Mouse (Mus musculus): ENCODE results near the gene Ube2o. TPM values are rescaled to one million over a fixed set of nuclear protein-coding genes. Genes with fewer than 3 reads are reported as not detected.

Gene Ube2o
- polyA plus RNA-seq, 1 experiment from 2014 or later: 4.8 TPM

DNA sequence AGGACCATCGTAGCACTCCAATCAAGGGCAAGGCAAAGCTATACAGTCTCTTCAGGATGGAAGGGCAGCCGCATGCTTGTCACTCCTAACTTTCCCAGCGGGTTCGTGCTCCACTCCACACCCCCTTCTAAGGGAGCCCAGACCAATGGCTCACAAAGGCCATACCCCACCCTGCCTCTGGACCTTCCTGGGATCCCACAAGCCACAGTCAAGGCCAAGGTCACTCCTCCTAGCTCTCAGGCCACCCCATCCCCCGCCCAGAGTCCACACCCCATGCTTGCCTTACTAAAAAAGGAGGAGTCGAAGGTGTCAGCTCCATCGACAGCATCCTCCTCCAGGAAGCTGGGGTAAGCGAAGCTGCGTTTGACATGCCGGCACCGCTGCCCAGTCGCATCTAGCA, 22.9 kb upstream of the Ube2o start:
- no peak overlapping the region for H3K4me2 ChIP-seq (ENCODE audit: low read depth, low read length)
- no peak overlapping the region for H3K4me3 ChIP-seq (replicated peaks; ENCODE audit: low read length)
- H3K9me3 ChIP-seq (replicated peaks; ENCODE audit: control insufficient read depth, low read length): no peaks in the 10 kb centered on the region
- 89% methylated on average over 12 of the region's 12 CpGs for WGBS
- no peak overlapping the region for H3K27ac ChIP-seq (ENCODE audit: low read length)
- no peaks in the 10 kb centered on the region for H3K27me3 ChIP-seq (ENCODE audit: control insufficient read depth, insufficient read depth, low read length)
- no peak overlapping the region for H3K9ac ChIP-seq (ENCODE audit: low read length)
- peaks cover 3% of the 10 kb centered on the region; the same call in 1 of the 2 replicates for H3K36me3 ChIP-seq (ENCODE audit: control insufficient read depth, insufficient read depth, low read length)
- H3K4me1 ChIP-seq (ENCODE audit: control insufficient read depth, insufficient read depth, low read length): no peaks in the 10 kb centered on the region
- ATAC-seq (ENCODE audit: insufficient read depth, low FRiP score): no peak

- H3K36me3 ChIP-seq (ENCODE audit: control insufficient read depth, insufficient read depth, low read length): peaks cover 3% of the 10 kb centered on the region; the same call in 1 of the 2 replicates
- H3K4me1 ChIP-seq (ENCODE audit: control insufficient read depth, insufficient read depth, low read length): no peaks in the 10 kb centered on the region
- H3K27ac ChIP-seq (ENCODE audit: low read length): no peak overlapping the region
- no peak overlapping the region for H3K9ac ChIP-seq (ENCODE audit: low read length)
- no peak overlapping the region for H3K4me2 ChIP-seq (ENCODE audit: low read depth, low read length)
- no peaks in the 10 kb centered on the region for H3K9me3 ChIP-seq (replicated peaks; ENCODE audit: control insufficient read depth, low read length)
- H3K27me3 ChIP-seq (ENCODE audit: control insufficient read depth, insufficient read depth, low read length): no peaks in the 10 kb centered on the region
- ATAC-seq (ENCODE audit: insufficient read depth, low FRiP score): no peak
- 90% methylated on average over 10 of the region's 10 CpGs for WGBS
- no peak overlapping the region for H3K4me3 ChIP-seq (replicated peaks; ENCODE audit: low read length)
These were observed 22.1 kb upstream of the Ube2o start for GRCm38 (mm10) chr11:116603339-116603738.

DNA sequence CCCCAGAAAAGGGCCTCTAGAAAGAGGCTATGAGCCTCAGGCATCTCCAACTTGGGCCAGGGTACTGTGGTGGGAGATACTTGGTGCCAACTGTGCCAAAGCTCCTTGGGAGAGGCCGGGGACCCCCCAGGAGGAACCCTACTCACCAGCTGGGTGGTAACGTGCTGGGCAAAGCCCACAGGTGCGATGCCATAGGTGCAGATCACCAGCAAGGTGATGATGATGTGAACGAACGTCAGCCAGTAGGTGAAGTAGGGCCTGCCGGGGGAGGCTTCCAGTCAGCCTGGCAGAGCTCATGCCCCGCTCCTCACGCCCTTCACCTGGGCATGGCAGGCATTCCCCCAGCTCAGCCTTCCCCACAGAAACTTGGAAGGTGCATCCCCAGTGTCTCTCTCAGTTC, 20.8 kb upstream of the Ube2o start:
- Histone ChIP-seq H3K27me3 (ENCODE audit: control insufficient read depth, insufficient read depth, low read length) (no peaks in the 10 kb centered on the region), H3K4me2 (ENCODE audit: low read depth, low read length) (no peak overlapping the region), H3K9me3 (replicated peaks; ENCODE audit: control insufficient read depth, low read length) (no peaks in the 10 kb centered on the region), H3K9ac (ENCODE audit: low read length) (no peak overlapping the region), H3K4me1 (ENCODE audit: control insufficient read depth, insufficient read depth, low read length) (no peaks in the 10 kb centered on the region), H3K27ac (ENCODE audit: low read length) (no peak overlapping the region), H3K4me3 (replicated peaks; ENCODE audit: low read length) (no peak overlapping the region), H3K36me3 (ENCODE audit: control insufficient read depth, insufficient read depth, low read length) (peaks cover 3% of the 10 kb centered on the region; the same call in 1 of the 2 replicates)
- no peak for ATAC-seq (ENCODE audit: insufficient read depth, low FRiP score)
- 89% methylated on average over 8 of the region's 8 CpGs for WGBS

DNA sequence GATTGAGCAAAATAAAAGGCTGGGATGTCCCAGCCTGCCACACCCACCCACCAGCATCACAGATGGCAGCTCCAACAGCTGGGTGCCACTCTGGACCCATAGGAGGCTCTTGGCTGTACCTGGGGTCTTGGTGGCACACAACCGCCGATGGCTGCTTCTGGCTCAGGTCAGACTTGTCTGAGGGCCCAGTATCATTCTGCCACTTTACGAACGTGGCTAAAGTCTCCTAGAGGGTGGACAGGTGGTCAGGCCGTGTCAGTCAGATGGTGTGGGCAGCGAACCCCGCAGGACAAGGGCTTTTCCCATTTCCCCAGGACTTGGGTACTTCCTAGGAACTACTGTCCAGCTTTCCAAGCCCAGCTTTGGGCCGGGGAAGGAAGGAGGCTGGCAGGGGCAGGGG, 19.9 kb upstream of the Ube2o start:
- Histone ChIP-seq H3K27ac (ENCODE audit: low read length) (no peak overlapping the region), H3K4me2 (ENCODE audit: low read depth, low read length) (no peak overlapping the region), H3K36me3 (ENCODE audit: control insufficient read depth, insufficient read depth, low read length) (peaks cover 3% of the 10 kb centered on the region; the same call in 1 of the 2 replicates), H3K4me3 (replicated peaks; ENCODE audit: low read length) (no peak overlapping the region), H3K9ac (ENCODE audit: low read length) (no peak overlapping the region), H3K4me1 (ENCODE audit: control insufficient read depth, insufficient read depth, low read length) (no peaks in the 10 kb centered on the region), H3K27me3 (ENCODE audit: control insufficient read depth, insufficient read depth, low read length) (no peaks in the 10 kb centered on the region), H3K9me3 (replicated peaks; ENCODE audit: control insufficient read depth, low read length) (no peaks in the 10 kb centered on the region)
- WGBS: 94% methylated on average over 8 of the region's 8 CpGs
- ATAC-seq (ENCODE audit: insufficient read depth, low FRiP score): no peak

DNA sequence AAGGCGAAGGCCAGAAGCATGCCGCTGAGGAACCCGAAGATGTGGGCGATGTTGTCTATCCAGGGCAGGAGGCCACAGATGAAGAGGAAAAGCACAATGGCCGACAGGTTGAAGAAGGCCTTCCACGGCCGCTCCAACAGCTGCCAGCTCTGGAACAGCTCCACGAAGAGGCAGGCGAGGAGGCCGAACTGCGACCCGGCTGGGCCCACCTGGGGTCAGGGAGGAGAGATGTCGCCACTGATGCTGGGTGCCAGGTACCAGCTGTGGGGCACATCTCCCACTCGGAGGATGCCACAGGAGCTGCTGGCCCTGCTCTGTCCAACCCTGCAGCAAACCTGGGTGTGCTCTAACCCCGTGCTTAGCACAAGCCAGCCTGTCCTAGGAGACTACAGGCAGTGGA, 18.0 kb upstream of the Ube2o start:
- 93% methylated on average over 15 of the region's 15 CpGs for WGBS
- Histone ChIP-seq H3K36me3 (ENCODE audit: control insufficient read depth, insufficient read depth, low read length) (peaks cover 3% of the 10 kb centered on the region; the same call in 1 of the 2 replicates), H3K9me3 (replicated peaks; ENCODE audit: control insufficient read depth, low read length) (no peaks in the 10 kb centered on the region), H3K4me3 (replicated peaks; ENCODE audit: low read length) (no peak overlapping the region), H3K4me1 (ENCODE audit: control insufficient read depth, insufficient read depth, low read length) (no peaks in the 10 kb centered on the region), H3K9ac (ENCODE audit: low read length) (no peak overlapping the region), H3K27ac (ENCODE audit: low read length) (no peak overlapping the region), H3K4me2 (ENCODE audit: low read depth, low read length) (no peak overlapping the region), H3K27me3 (ENCODE audit: control insufficient read depth, insufficient read depth, low read length) (no peaks in the 10 kb centered on the region)
- ATAC-seq (ENCODE audit: insufficient read depth, low FRiP score): no peak

GRCm38 (mm10) chr11:116598193-116598592, 16.9 kb upstream of the Ube2o start:
- Histone ChIP-seq H3K9me3 (replicated peaks; ENCODE audit: control insufficient read depth, low read length) (no peaks in the 10 kb centered on the region), H3K27me3 (ENCODE audit: control insufficient read depth, insufficient read depth, low read length) (no peaks in the 10 kb centered on the region), H3K27ac (ENCODE audit: low read length) (no peak overlapping the region), H3K4me2 (ENCODE audit: low read depth, low read length) (no peak overlapping the region), H3K4me1 (ENCODE audit: control insufficient read depth, insufficient read depth, low read length) (no peaks in the 10 kb centered on the region), H3K9ac (ENCODE audit: low read length) (no peak overlapping the region), H3K4me3 (replicated peaks; ENCODE audit: low read length) (no peak overlapping the region), H3K36me3 (ENCODE audit: control insufficient read depth, insufficient read depth, low read length) (no peaks in the 10 kb centered on the region)
- ATAC-seq (ENCODE audit: insufficient read depth, low FRiP score): no peak
- WGBS: 82% methylated on average over 8 of the region's 8 CpGs

GRCm38 (mm10) chr11:116596766-116597165, 15.5 kb upstream of the Ube2o start:
- Histone ChIP-seq H3K9ac (ENCODE audit: low read length) (no peak overlapping the region), H3K27ac (ENCODE audit: low read length) (no peak overlapping the region), H3K4me2 (ENCODE audit: low read depth, low read length) (no peak overlapping the region), H3K9me3 (replicated peaks; ENCODE audit: control insufficient read depth, low read length) (no peaks in the 10 kb centered on the region), H3K27me3 (ENCODE audit: control insufficient read depth, insufficient read depth, low read length) (no peaks in the 10 kb centered on the region), H3K4me3 (replicated peaks; ENCODE audit: low read length) (no peak overlapping the region), H3K36me3 (ENCODE audit: control insufficient read depth, insufficient read depth, low read length) (no peaks in the 10 kb centered on the region), H3K4me1 (ENCODE audit: control insufficient read depth, insufficient read depth, low read length) (no peaks in the 10 kb centered on the region)
- no peak for ATAC-seq (ENCODE audit: insufficient read depth, low FRiP score)
- WGBS: 87% methylated on average over 19 of the region's 19 CpGs

DNA sequence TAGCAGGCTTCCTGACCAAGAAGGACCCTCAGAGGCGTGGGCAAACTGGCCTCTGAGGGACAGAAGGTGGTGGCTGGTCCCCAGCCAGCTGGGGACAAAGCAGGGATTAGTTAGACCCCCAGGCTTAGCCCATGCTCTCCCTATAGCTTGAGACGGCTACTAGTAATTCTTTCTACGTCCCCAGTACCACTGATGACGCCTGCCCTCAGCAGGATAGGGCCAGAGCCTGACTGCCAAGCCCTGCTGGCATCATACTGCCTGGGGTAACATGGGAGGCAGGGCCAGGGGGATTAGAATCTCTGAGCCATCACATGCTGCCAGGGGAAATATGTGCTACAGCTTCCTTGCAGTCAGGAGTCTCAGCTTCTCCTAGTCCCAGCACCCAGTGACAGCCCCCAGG, 12.1 kb upstream of the Ube2o start:
- H3K4me3 ChIP-seq (replicated peaks; ENCODE audit: low read length): no peak overlapping the region
- no peak for ATAC-seq (ENCODE audit: insufficient read depth, low FRiP score)
- WGBS: 91% methylated on average over 4 of the region's 4 CpGs

GRCm38 (mm10) chr11:116592428-116592827, 11.2 kb upstream of the Ube2o start:
- Histone ChIP-seq H3K9me3 (replicated peaks; ENCODE audit: control insufficient read depth, low read length) (no peaks in the 10 kb centered on the region), H3K4me3 (replicated peaks; ENCODE audit: low read length) (no peak overlapping the region), H3K4me1 (ENCODE audit: control insufficient read depth, insufficient read depth, low read length) (no peaks in the 10 kb centered on the region), H3K27ac (ENCODE audit: low read length) (no peak overlapping the region), H3K9ac (ENCODE audit: low read length) (no peak overlapping the region), H3K36me3 (ENCODE audit: control insufficient read depth, insufficient read depth, low read length) (no peaks in the 10 kb centered on the region), H3K4me2 (ENCODE audit: low read depth, low read length) (no peak overlapping the region), H3K27me3 (ENCODE audit: control insufficient read depth, insufficient read depth, low read length) (no peaks in the 10 kb centered on the region)
- peak; percentile 57; the same call in 1 of the 2 replicates for ATAC-seq (ENCODE audit: insufficient read depth, low FRiP score)

More for the DNA sequence above, 12.1 kb upstream of the Ube2o start:
- H3K4me2 ChIP-seq (ENCODE audit: low read depth, low read length): no peak overlapping the region
- no peak overlapping the region for H3K9ac ChIP-seq (ENCODE audit: low read length)
- no peaks in the 10 kb centered on the region for H3K27me3 ChIP-seq (ENCODE audit: control insufficient read depth, insufficient read depth, low read length)
- H3K36me3 ChIP-seq (ENCODE audit: control insufficient read depth, insufficient read depth, low read length): no peaks in the 10 kb centered on the region
- H3K27ac ChIP-seq (ENCODE audit: low read length): no peak overlapping the region
- H3K9me3 ChIP-seq (replicated peaks; ENCODE audit: control insufficient read depth, low read length): no peaks in the 10 kb centered on the region
- no peaks in the 10 kb centered on the region for H3K4me1 ChIP-seq (ENCODE audit: control insufficient read depth, insufficient read depth, low read length)

GRCm38 (mm10) chr11:116591621-116592020, 10.4 kb upstream of the Ube2o start:
- H3K4me1 ChIP-seq (ENCODE audit: control insufficient read depth, insufficient read depth, low read length): no peaks in the 10 kb centered on the region
- 77% methylated on average over 4 of the region's 4 CpGs for WGBS
- no peaks in the 10 kb centered on the region for H3K36me3 ChIP-seq (ENCODE audit: control insufficient read depth, insufficient read depth, low read length)
- no peak overlapping the region for H3K4me2 ChIP-seq (ENCODE audit: low read depth, low read length)
- H3K9me3 ChIP-seq (replicated peaks; ENCODE audit: control insufficient read depth, low read length): no peaks in the 10 kb centered on the region
- no peak overlapping the region for H3K27ac ChIP-seq (ENCODE audit: low read length)
- ATAC-seq (ENCODE audit: insufficient read depth, low FRiP score): no peak
- no peak overlapping the region for H3K9ac ChIP-seq (ENCODE audit: low read length)
- H3K27me3 ChIP-seq (ENCODE audit: control insufficient read depth, insufficient read depth, low read length): no peaks in the 10 kb centered on the region
- no peak overlapping the region for H3K4me3 ChIP-seq (replicated peaks; ENCODE audit: low read length)
